Mouse (Mus musculus): ENCODE data around the gene Ifnl3. TPM values are rescaled to one million over a fixed set of nuclear protein-coding genes. Genes with fewer than 3 reads are reported as not detected.
A peak's percentile ranks its signal among the peaks of the same experiment; 100 is the strongest.

Gene Ifnl3
- polyA plus RNA-seq, 1 experiment from 2014 or later: not detected

GRCm38 (mm10) chr7:28544051-28544601 lies 21.5 kb downstream of the Ifnl3 start:
- peak overlapping the region; percentile 57 for H3K4me2 ChIP-seq (replicated peaks; ENCODE audit: low read depth, low read length)
- peak overlapping the region; percentile 47 for H3K9ac ChIP-seq (replicated peaks; ENCODE audit: low read length)
- no peaks in the 10 kb centered on the region for H3K9me3 ChIP-seq (ENCODE audit: low read length)
- H3K36me3 ChIP-seq (ENCODE audit: insufficient read depth, low read length): no peaks in the 10 kb centered on the region
- H3K4me3 ChIP-seq (ENCODE audit: low read length): peak overlapping the region; percentile 20; the same call in 1 of the 2 replicates
- H3K4me1 ChIP-seq (ENCODE audit: insufficient read depth, low read length): peaks cover 18% of the 10 kb centered on the region
- peak; percentile 46 for ATAC-seq (ENCODE audit: low FRiP score, low TSS enrichment)
- WGBS: 4% methylated on average over 26 of the region's 27 CpGs
- H3K27me3 ChIP-seq (ENCODE audit: insufficient read depth, low read length): peaks cover 26% of the 10 kb centered on the region
- no peak overlapping the region for H3K27ac ChIP-seq (ENCODE audit: low read length)

GRCm38 (mm10) chr7:28545048-28545890 lies 22.6 kb downstream of the Ifnl3 start:
- H3K4me1 ChIP-seq (ENCODE audit: insufficient read depth, low read length): peaks cover 18% of the 10 kb centered on the region
- H3K4me3 ChIP-seq (ENCODE audit: low read length): no peak overlapping the region
- peak; percentile 31; the same call in 1 of the 2 replicates for ATAC-seq (ENCODE audit: low FRiP score, low TSS enrichment)
- no peak overlapping the region for H3K27ac ChIP-seq (ENCODE audit: low read length)
- peaks cover 26% of the 10 kb centered on the region for H3K27me3 ChIP-seq (ENCODE audit: insufficient read depth, low read length)
- H3K4me2 ChIP-seq (replicated peaks; ENCODE audit: low read depth, low read length): no peak overlapping the region
- WGBS: 26% methylated on average over 14 of the region's 14 CpGs
- no peaks in the 10 kb centered on the region for H3K36me3 ChIP-seq (ENCODE audit: insufficient read depth, low read length)
- no peaks in the 10 kb centered on the region for H3K9me3 ChIP-seq (ENCODE audit: low read length)
- no peak overlapping the region for H3K9ac ChIP-seq (replicated peaks; ENCODE audit: low read length)

- Histone ChIP-seq H3K27ac (ENCODE audit: low read length) (no peak overlapping the region), H3K27me3 (ENCODE audit: insufficient read depth, low read length) (peaks cover 26% of the 10 kb centered on the region), H3K9ac (replicated peaks; ENCODE audit: low read length) (no peak overlapping the region), H3K4me2 (replicated peaks; ENCODE audit: low read depth, low read length) (no peak overlapping the region), H3K36me3 (ENCODE audit: insufficient read depth, low read length) (no peaks in the 10 kb centered on the region), H3K9me3 (ENCODE audit: low read length) (no peaks in the 10 kb centered on the region), H3K4me3 (ENCODE audit: low read length) (no peak overlapping the region), H3K4me1 (ENCODE audit: insufficient read depth, low read length) (peaks cover 18% of the 10 kb centered on the region)
- ATAC-seq (ENCODE audit: low FRiP score, low TSS enrichment): no peak
- 49% methylated on average over 7 of the region's 7 CpGs for WGBS
Observed at GRCm38 (mm10) chr7:28545891-28546210, 23.2 kb downstream of the Ifnl3 start.

GRCm38 (mm10) chr7:28546649-28547048 lies 24.0 kb downstream of the Ifnl3 start:
- no peak for ATAC-seq (ENCODE audit: low FRiP score, low TSS enrichment)
- no peak overlapping the region for H3K27ac ChIP-seq (ENCODE audit: low read length)
- peaks cover 26% of the 10 kb centered on the region for H3K27me3 ChIP-seq (ENCODE audit: insufficient read depth, low read length)
- no peaks in the 10 kb centered on the region for H3K9me3 ChIP-seq (ENCODE audit: low read length)
- H3K4me2 ChIP-seq (replicated peaks; ENCODE audit: low read depth, low read length): peak overlapping the region; percentile 46
- 1% methylated on average over 22 of the region's 22 CpGs for WGBS
- 0 out of 2 replicates have a peak overlapping the region, but pooled peaks have one; percentile 3 for H3K9ac ChIP-seq (replicated peaks; ENCODE audit: low read length)
- no peaks in the 10 kb centered on the region for H3K36me3 ChIP-seq (ENCODE audit: insufficient read depth, low read length)
- H3K4me1 ChIP-seq (ENCODE audit: insufficient read depth, low read length): peaks cover 18% of the 10 kb centered on the region
- peak overlapping the region; percentile 28 for H3K4me3 ChIP-seq (ENCODE audit: low read length)

- peak within 1 kb of the TSS; percentile 28 for H3K4me3 ChIP-seq (ENCODE audit: low read length)
- peak within 1 kb of the TSS; percentile 46 for H3K4me2 ChIP-seq (replicated peaks; ENCODE audit: low read depth, low read length)
- peaks cover 18% of the 10 kb centered on the region for H3K4me1 ChIP-seq (ENCODE audit: insufficient read depth, low read length)
- peaks cover 26% of the 10 kb centered on the region for H3K27me3 ChIP-seq (ENCODE audit: insufficient read depth, low read length)
- no peak for ATAC-seq (ENCODE audit: low FRiP score, low TSS enrichment)
- 1% methylated on average over 5 of the region's 5 CpGs for WGBS
- H3K9me3 ChIP-seq (ENCODE audit: low read length): no peaks in the 10 kb centered on the region
- no peaks in the 10 kb centered on the region for H3K36me3 ChIP-seq (ENCODE audit: insufficient read depth, low read length)
- no peak within 1 kb of the TSS for H3K27ac ChIP-seq (ENCODE audit: low read length)
- 0 out of 2 replicates have a peak within 1 kb of the TSS, but pooled peaks have one; percentile 3 for H3K9ac ChIP-seq (replicated peaks; ENCODE audit: low read length)
Observed at GRCm38 (mm10) chr7:28547154-28547553, 24.5 kb downstream of the Ifnl3 start, which contains the start of gene Nccrp1. Nccrp1 (minus strand) TSS chr7:28547254.

- no peak overlapping the region for H3K27ac ChIP-seq (ENCODE audit: low read length)
- 67% methylated on average over 7 of the region's 7 CpGs for WGBS
Observed at GRCm38 (mm10) chr7:28547628-28548027, 25.0 kb downstream of the Ifnl3 start.

GRCm38 (mm10) chr7:28553076-28553475 lies 30.4 kb downstream of the Ifnl3 start:
- 87% methylated on average over 6 of the region's 6 CpGs for WGBS
- no peak overlapping the region for H3K4me2 ChIP-seq (replicated peaks; ENCODE audit: low read depth, low read length)
- H3K9ac ChIP-seq (replicated peaks; ENCODE audit: low read length): no peak overlapping the region
- H3K4me1 ChIP-seq (ENCODE audit: insufficient read depth, low read length): no peaks in the 10 kb centered on the region
- 0 out of 2 replicates have a peak, but pooled peaks cover 2% of the 10 kb centered on the region for H3K9me3 ChIP-seq (ENCODE audit: low read length)
- H3K4me3 ChIP-seq (ENCODE audit: low read length): no peak overlapping the region
- ATAC-seq (ENCODE audit: low FRiP score, low TSS enrichment): no peak
- H3K27me3 ChIP-seq (ENCODE audit: insufficient read depth, low read length): no peaks in the 10 kb centered on the region; the same call in 1 of the 2 replicates
- no peak overlapping the region for H3K27ac ChIP-seq (ENCODE audit: low read length)
- no peaks in the 10 kb centered on the region for H3K36me3 ChIP-seq (ENCODE audit: insufficient read depth, low read length)

More at GRCm38 (mm10) chr7:28547628-28548027, 25.0 kb downstream of the Ifnl3 start:
- Histone ChIP-seq H3K36me3 (ENCODE audit: insufficient read depth, low read length) (no peaks in the 10 kb centered on the region), H3K4me1 (ENCODE audit: insufficient read depth, low read length) (peaks cover 18% of the 10 kb centered on the region), H3K9me3 (ENCODE audit: low read length) (0 out of 2 replicates have a peak, but pooled peaks cover under 1% of the 10 kb centered on the region), H3K27me3 (ENCODE audit: insufficient read depth, low read length) (peaks cover 26% of the 10 kb centered on the region), H3K9ac (replicated peaks; ENCODE audit: low read length) (no peak overlapping the region), H3K4me3 (ENCODE audit: low read length) (no peak overlapping the region), H3K4me2 (replicated peaks; ENCODE audit: low read depth, low read length) (no peak overlapping the region)
- no peak for ATAC-seq (ENCODE audit: low FRiP score, low TSS enrichment)

- ATAC-seq (ENCODE audit: low FRiP score, low TSS enrichment): no peak
Observed at GRCm38 (mm10) chr7:28555939-28556535, 33.4 kb downstream of the Ifnl3 start.

GRCm38 (mm10) chr7:28557069-28557468 lies 34.4 kb downstream of the Ifnl3 start:
- H3K27ac ChIP-seq (ENCODE audit: low read length): no peak overlapping the region
- H3K4me3 ChIP-seq (ENCODE audit: low read length): no peak overlapping the region
- H3K9ac ChIP-seq (replicated peaks; ENCODE audit: low read length): no peak overlapping the region
- H3K4me2 ChIP-seq (replicated peaks; ENCODE audit: low read depth, low read length): no peak overlapping the region
- peaks cover 7% of the 10 kb centered on the region for H3K4me1 ChIP-seq (ENCODE audit: insufficient read depth, low read length)
- WGBS: 60% methylated on average over 5 of the region's 5 CpGs
- H3K9me3 ChIP-seq (ENCODE audit: low read length): 0 out of 2 replicates have a peak, but pooled peaks cover 2% of the 10 kb centered on the region
- H3K36me3 ChIP-seq (ENCODE audit: insufficient read depth, low read length): peaks cover 28% of the 10 kb centered on the region
- ATAC-seq (ENCODE audit: low FRiP score, low TSS enrichment): no peak
- H3K27me3 ChIP-seq (ENCODE audit: insufficient read depth, low read length): no peaks in the 10 kb centered on the region

More at GRCm38 (mm10) chr7:28555939-28556535, 33.4 kb downstream of the Ifnl3 start:
- no peak overlapping the region for H3K4me3 ChIP-seq (ENCODE audit: low read length)
- no peaks in the 10 kb centered on the region for H3K27me3 ChIP-seq (ENCODE audit: insufficient read depth, low read length)
- no peak overlapping the region for H3K27ac ChIP-seq (ENCODE audit: low read length)
- H3K9ac ChIP-seq (replicated peaks; ENCODE audit: low read length): no peak overlapping the region
- 11% methylated on average over 5 of the region's 5 CpGs for WGBS
- H3K4me2 ChIP-seq (replicated peaks; ENCODE audit: low read depth, low read length): no peak overlapping the region
- peaks cover 7% of the 10 kb centered on the region for H3K4me1 ChIP-seq (ENCODE audit: insufficient read depth, low read length)
- peaks cover 22% of the 10 kb centered on the region for H3K36me3 ChIP-seq (ENCODE audit: insufficient read depth, low read length)
- 0 out of 2 replicates have a peak, but pooled peaks cover 2% of the 10 kb centered on the region for H3K9me3 ChIP-seq (ENCODE audit: low read length)

Data from kidney, embryonic 16.5 days (tissue).